Mouse (Mus musculus) lung, adult 2 months (tissue): ENCODE measurements at regions not wholly inside any gene's neighbourhood (a gene's known extent, or its start where the extent isn't known, plus 50 kb on each side); places are given as distances from the start of the nearest gene placed in this dataset.

Experiments
- CTCF ChIP-seq: fragments of 200-500 bp; IDR thresholded peaks from 2 replicates; pipeline ENCODE4 v1.5.1; 2011; ENCODE audit warnings: mild to moderate bottlenecking, low read length, control low read depth; ENCODE audit not compliant: insufficient read depth
- POLR2A ChIP-seq: fragments of 200-500 bp; IDR thresholded peaks from 2 replicates; pipeline ENCODE4 v1.6.1; 2011; ENCODE audit warnings: low read depth, mild to moderate bottlenecking, control low read depth, low read length, borderline replicate concordance; ENCODE audit errors: extremely low read depth

DNA sequence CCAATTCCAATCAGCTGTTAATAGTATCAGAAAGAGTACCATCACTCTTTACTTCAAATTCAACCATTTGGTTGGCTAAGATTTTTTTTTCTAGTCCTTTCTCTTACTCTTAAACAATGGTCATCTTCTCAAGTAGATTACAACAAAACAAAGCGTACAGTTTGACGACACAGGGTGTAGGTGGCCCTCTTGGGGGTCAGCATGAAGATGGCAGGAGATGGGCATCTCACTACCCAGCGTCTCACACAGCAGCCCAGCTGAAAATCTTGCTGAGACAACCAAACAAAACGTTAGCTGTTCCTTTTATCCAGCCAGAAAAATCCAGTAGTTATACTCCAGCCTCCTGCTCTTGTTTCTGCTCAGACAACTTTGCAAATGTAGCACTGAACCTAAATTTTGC is 268.6 kb downstream of the Zfp704 start:
- TF ChIP-seq POLR2A = no peak
- no peak for TF ChIP-seq CTCF
